Mouse (Mus musculus): ENCODE results near the gene Jmjd4.

Jmjd4 gene

GRCm38 (mm10) chr11:59471413-59472325 lies 21.8 kb downstream of the Jmjd4 start:
- DNase-seq (ENCODE audit: inconsistent ontology term) = no peak

- peak; percentile 98 for DNase-seq (ENCODE audit: inconsistent ontology term)
These were observed 22.5 kb downstream of the Jmjd4 start, which contains the start of gene Zfp867 for GRCm38 (mm10) chr11:59472326-59472677. TSS of gene Zfp867 (minus strand) at chr11:59472474.

DNA sequence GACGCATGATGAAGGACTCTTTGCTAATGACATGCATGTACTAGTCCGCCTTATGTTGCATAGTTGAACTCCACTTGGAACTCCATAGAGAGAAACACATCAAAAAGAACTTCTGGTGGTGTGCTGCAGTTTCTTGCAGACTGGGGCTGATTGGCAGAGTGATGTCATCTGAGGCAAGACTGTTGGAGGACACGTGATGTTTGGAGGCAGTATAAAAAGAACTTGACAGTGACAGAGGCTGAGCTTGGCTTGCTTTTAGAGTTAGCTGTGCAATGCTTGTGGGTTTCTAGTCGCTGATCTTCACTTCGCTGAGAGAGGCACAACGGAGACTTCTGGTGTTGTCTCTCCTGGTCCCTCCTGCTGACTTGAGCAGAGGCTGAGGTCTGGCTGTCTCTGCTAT lies 27.4 kb downstream of the Jmjd4 start:
- DNase-seq (ENCODE audit: inconsistent ontology term) = no peak

GRCm38 (mm10) chr11:59483212-59483611 lies 33.4 kb downstream of the Jmjd4 start:
- peak; percentile 69 for DNase-seq (ENCODE audit: inconsistent ontology term)

GRCm38 (mm10) chr11:59485641-59486040 lies 35.8 kb downstream of the Jmjd4 start:
- DNase-seq (ENCODE audit: inconsistent ontology term) = no peak

DNA sequence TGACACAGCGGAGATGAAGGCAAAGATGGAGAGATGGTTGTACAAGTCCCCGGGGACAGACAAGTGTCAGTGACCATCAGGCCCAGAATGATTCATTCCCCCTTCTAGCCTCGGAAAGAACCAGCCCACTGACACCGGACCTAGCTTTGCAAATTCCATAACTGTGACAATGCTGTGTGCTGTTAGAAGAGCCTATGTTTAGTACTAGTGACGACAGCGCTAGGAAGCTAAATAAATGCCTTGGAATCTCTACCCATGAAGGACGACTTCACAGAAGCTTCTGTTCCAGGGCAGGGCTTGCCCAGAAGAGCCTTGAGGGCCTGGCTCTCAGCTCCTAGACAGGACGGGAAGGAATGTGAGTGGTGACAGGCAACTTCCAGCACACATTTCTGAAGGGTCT lies 36.4 kb downstream of the Jmjd4 start:
- no peak for DNase-seq (ENCODE audit: inconsistent ontology term)

- DNase-seq (ENCODE audit: inconsistent ontology term) = no peak
These were observed 46.9 kb downstream of the Jmjd4 start for GRCm38 (mm10) chr11:59496672-59497310.

GRCm38 (mm10) chr11:59497747-59498146 lies 47.9 kb downstream of the Jmjd4 start:
- no peak for DNase-seq (ENCODE audit: inconsistent ontology term)

GRCm38 (mm10) chr11:59501978-59502700 lies 52.3 kb downstream of the Jmjd4 start:
- DNase-seq (ENCODE audit: inconsistent ontology term) = no peak

- peak; percentile 87 for DNase-seq (ENCODE audit: inconsistent ontology term)
These were observed 55.5 kb downstream of the Jmjd4 start for GRCm38 (mm10) chr11:59505351-59505838.

DNA sequence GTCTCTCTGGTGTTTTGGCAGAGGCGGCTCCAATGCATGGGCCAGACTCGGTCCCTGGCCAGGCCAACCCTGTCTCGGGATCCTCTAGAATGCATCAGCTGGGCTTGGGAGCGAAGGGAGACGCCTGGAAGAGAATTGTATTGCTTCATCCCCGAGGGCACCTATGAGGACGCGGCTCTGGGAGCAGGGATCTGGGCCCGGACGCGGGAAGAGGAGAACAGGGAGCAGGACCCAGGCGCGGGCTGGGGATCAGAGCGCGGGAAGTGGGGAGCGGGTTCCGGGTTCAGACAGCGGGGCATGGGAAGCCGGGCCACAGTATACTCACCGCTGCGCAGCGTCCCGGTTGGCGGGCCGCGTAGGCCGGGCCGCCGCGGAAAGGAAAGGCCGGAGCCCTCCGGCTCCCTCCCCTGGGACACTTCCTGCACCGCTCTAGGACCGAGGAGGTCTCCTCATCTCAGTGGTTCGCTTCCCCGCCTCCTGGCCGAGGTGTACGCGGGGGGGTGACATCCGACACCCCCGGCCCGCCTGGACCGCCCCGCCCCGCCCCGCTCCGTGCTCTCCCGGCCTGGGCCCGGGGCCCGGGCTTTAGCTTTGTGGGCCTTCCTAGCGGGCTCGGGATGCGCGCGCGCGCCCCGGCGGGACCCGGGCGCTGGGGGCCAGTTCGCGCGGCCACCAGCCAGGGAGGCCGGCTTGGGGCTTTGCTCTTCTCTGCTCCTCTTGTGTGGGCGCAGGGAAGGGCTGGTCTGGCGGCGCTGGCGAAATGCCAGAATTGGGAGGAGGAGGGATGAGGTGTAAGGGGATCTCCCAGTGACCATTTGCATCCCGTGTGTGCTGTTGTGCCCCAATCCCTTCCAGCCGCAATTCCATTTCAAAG lies 56.2 kb downstream of the Jmjd4 start:
- peak; percentile 98 for DNase-seq (ENCODE audit: inconsistent ontology term)

DNA sequence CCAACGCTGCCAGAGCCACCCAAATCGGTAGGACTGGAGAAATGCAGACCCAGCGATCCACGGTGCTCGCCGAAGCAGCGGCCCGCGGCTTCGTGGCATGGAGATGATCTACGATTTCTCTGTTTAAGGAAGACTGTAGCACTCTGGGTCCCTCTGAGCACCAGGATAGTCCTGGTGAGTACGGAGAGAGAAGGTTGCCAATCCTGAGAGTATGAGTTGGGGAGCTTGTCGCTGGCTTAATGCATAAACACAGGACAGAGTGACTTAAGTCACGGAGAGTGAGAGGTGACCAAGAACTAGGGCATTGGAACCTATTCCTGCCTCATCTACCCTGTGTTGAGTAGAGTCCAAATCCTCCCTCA lies 56.8 kb downstream of the Jmjd4 start:
- DNase-seq (ENCODE audit: inconsistent ontology term) = no peak
